Mouse (Mus musculus) erythroblast, embryonic 14.5 days (primary cell): ENCODE measurements around the gene Gnas.

Experiments used
- GATA1 ChIP-seq: IDR thresholded peaks from 2 replicates; pipeline ENCODE4 v1.6.1; 2012; ENCODE audit warnings: low read length, inconsistent platforms, mixed read lengths
- TAL1 ChIP-seq: IDR thresholded peaks from 3 replicates; pipeline ENCODE4 v1.6.1; 2012; ENCODE audit warnings: low read length, inconsistent platforms, mixed read lengths

DNA sequence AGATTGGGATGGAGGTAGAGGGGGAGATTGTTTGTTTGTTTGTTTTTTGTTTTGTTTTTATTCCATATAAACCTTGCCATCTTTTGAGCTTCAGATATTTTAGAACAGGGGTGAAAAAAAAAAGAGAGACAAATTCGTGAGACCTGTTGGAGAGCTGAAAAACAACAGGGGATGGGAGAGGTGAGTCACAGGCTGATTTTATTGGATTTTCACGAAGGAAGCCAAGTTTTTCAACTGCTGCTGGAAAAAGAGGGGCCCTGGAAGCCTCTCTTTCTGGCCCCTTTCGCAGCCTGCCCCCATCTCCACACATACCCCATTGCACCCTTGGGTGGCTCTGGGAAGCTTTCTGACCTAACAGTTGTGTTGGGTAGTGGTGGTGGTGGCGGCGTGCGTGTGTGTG lies 22.3 kb upstream of the Gnas start:
- TF ChIP-seq GATA1 (no peak), TAL1 (no peak)
